Mouse (Mus musculus) cerebellum, adult (tissue): ENCODE data around the gene Nrip1.
"Not testable (repeated sequence)": the region's sequence is repeated elsewhere in the genome, so short reads cannot be mapped to it uniquely, and the experiment has no call there.

Source experiments
- ATAC-seq: cut with Nextera tagmentation; 2 replicates; pipeline ENCODE4 v1.9.2; 2017; ENCODE audit warnings: mild to moderate bottlenecking, moderate library complexity, mixed read lengths; ENCODE audit not compliant: insufficient number of reproducible peaks, low FRiP score, low TSS enrichment

Nrip1 gene

GRCm38 (mm10) chr16:76373671-76374091 lies at the start of gene Nrip1:
Nrip1 (minus strand) TSS chr16:76373827.
- peak; percentile 29 for ATAC-seq

- ATAC-seq: no peak
These were observed 48.9 kb upstream of the Nrip1 start for GRCm38 (mm10) chr16:76422531-76422930.

DNA sequence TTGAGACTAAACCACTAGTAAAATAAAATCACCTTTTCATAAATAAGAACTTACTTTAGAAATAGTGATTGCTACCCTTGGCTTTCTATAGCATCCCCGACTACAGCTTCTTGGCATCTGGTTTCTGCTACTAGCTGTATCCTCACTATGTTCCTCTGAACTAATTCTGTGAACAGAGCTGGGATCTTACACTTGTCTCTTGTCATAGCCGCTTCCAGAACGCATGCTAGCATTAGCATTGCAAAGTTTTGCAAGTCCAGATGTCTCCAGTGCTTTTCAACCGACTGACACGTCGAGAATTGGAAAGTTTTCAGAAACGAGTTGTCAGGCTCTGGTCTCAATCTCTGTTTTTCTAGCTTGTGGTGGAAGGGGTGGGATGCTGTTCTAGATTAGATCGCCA lies 46.2 kb upstream of the Nrip1 start:
- no peak for ATAC-seq

DNA sequence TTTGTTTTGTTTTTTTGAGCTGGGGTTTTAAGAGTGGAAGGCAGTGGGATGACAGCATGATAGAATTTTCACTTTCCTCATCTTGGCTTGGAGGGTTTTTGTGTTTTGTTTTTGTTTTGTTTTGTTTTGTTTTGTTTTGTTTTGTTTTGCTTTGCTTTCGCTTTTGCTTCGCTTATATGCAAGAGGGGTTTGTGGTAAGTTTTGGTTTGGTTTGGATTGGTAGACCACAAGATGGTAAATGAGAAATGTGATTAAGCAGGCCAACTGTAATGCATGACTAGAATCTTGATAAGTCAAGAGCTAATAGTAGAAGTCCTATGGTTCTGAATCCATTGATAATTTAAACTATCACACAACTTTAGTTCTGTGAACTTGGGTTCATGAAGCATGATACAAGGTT lies 42.9 kb upstream of the Nrip1 start:
- ATAC-seq: no peak

DNA sequence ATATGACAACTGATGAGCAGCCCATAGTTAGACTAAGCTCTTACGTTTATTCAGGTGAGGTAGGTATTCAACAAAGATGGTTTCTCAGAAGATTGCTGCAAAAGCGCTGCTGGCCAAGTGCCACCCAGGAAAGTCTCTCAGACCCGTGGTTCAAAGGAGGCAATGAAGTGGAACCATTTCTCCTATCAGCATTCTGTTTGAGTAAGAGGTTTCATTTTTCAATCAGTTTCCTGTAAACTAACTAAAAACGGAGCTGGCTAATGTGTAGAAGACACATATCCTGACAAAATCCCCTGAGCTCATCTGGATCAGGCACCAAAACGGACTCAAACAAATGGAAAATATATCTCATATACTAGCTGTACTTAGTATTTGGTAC lies 42.4 kb upstream of the Nrip1 start:
- ATAC-seq: no peak

DNA sequence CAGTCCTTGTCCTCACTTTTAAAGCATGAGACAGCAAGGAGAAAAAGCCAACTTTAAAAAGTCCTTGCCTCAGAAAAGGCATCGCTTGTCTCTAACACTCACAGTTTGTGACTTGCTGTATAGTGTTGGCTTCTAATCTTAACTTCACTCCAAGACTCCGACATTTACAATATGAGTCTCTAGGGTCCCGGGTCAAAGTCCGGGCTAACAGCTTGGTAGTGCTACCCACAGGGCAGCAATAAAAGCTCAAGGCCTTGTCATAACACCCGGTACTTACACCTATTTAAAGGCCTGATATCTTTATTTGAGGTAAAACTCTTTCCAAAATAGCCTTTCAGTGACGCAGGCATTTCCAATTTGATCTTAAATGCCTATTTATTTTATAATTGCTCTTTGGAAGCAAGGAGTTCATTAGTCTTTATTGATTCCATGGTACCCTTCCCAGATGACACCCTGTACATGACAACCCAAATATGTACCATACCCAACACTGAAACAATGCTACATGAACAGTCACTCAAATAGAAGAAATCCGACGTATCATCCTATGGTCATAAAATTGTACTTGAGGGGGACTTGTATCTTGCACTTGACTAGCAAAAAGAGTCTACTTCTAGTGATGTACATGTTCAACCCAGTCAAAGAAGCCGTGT lies 41.9 kb upstream of the Nrip1 start:
- no peak for ATAC-seq

- ATAC-seq: no peak
These were observed 40.9 kb upstream of the Nrip1 start for GRCm38 (mm10) chr16:76414528-76414927.

- ATAC-seq: no peak
These were observed 40.0 kb upstream of the Nrip1 start for GRCm38 (mm10) chr16:76413581-76413980.

DNA sequence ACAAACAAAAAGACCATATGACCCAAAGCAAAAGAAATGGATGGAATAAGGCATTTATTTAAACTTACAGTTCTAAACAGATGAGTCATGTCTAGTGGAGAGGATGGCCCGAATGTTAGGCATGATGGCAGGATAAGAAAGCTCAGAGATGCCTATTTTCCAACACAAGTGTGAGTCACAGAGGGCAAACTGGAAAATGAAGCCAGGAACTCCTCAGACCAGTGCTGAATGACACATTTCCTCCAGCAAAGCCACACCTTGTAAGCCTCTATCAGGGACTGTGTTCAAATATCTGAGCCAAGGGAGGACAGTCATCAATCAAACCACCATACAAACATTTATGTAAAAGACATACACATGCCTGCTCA lies 35.7 kb upstream of the Nrip1 start:
- no peak for ATAC-seq

DNA sequence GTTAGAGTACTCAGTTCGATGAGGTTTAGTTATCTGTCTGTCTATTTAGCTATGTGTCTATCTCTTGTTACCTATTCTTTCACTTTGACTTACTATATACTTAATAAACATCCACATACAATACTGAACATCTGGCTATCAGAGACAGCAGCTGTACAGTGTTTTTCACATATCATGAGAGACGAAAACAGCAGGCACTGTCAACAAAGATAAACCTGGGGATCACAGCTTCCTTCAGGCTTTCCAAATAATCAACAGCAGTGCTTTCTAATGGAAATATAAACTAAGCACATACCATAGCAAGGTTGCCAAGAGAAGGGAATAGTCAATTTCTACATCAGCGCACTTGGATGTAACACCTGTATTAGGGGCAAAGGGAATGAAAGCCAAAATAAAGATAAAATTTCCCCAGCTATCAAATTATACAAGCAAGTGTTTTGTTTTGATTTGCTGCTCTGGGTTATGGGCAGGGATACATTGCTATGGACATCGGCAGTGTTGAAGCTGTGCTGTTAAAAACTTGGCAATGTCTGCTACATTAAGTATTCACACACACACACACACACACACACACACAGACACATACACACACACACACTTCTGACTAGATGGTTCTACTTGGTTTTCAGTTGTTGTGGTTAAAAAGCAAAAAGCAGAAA lies 35.2 kb upstream of the Nrip1 start:
- ATAC-seq: no peak

GRCm38 (mm10) chr16:76408241-76408640 lies 34.6 kb upstream of the Nrip1 start:
- ATAC-seq: no peak

- no peak for ATAC-seq
These were observed 33.8 kb upstream of the Nrip1 start for GRCm38 (mm10) chr16:76407321-76407920.

- ATAC-seq: no peak
These were observed 33.3 kb upstream of the Nrip1 start for GRCm38 (mm10) chr16:76406897-76407296.

DNA sequence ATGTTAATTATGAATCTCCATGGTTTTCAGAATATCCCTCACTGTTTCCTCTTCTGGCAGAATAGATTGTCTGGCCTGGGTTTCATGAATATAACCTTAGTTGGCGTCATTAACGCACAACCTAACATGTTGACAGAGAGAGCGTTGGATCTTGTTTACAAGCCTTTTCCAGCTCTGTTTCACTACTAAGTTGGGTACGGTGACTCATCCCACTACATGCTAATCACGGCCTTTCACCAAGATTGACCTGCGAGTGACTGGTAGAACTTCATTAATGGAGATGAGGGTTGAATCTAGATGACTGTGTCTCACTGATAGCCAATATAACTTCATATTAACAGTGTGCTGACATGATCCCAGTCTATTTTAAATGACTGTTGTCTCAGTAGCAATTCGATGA lies 32.7 kb upstream of the Nrip1 start:
- no peak for ATAC-seq

DNA sequence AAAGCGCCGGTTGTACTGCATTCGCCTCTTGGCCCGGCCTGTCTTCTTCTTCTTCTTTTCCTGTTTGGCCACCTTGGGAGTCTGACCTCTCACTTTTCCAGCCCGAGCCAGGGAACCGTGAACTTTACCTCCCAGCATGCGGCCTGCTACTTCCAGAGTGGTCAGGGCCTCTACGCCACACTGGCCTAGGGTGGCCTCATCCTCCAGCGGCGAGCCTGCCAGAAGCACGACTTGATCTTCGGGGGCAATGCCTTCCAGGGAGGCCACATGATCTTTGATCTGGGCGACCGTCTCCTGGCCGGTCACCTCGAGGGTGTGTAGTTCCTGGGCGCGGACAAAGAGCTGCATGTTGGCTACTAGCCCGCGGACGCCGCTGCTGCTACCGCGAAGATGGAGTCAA lies 29.7 kb upstream of the Nrip1 start:
- ATAC-seq: not testable (repeated sequence)

- ATAC-seq: no peak
These were observed 22.9 kb upstream of the Nrip1 start for GRCm38 (mm10) chr16:76396512-76396911.

DNA sequence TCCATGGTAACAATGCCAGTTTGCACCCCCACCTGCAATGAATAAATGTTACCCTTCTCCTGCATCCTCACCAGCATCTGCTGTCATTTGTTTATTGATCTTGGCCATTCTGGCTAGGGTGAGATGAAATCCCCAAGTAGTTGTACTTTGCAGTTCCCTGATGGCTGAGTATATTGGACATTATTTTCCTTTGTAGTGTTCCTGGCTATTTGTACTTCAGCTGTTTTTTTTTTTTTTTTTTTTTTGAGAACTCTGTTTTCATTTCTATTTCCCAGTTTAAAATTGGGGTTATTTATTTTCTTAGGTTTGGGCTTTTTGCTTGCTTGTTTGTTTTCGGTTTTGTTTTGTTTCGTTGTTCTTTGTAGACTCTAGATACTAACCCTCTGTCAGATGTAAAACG lies 19.6 kb upstream of the Nrip1 start:
- ATAC-seq: no peak

DNA sequence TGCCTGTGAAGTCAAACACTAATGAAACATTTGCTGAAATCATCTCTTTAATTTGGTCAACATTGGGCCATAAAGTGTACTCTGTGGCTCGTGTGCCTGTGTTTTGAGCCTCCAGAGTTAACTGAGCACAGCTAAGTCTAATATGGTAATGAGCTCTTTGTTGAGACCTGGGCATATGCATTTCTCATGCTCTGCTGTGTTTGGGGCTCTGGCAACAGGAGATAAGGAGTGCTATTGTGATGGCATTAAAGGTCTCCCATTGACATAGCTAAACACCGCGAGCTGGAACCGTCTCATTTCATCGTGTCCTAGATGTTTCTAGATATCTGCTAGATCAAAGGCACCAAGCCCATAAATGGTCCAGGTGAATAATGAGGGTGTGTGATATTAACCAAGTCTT lies 12.9 kb upstream of the Nrip1 start:
- ATAC-seq: no peak

- ATAC-seq: no peak
These were observed 12.4 kb upstream of the Nrip1 start for GRCm38 (mm10) chr16:76386071-76386470.

DNA sequence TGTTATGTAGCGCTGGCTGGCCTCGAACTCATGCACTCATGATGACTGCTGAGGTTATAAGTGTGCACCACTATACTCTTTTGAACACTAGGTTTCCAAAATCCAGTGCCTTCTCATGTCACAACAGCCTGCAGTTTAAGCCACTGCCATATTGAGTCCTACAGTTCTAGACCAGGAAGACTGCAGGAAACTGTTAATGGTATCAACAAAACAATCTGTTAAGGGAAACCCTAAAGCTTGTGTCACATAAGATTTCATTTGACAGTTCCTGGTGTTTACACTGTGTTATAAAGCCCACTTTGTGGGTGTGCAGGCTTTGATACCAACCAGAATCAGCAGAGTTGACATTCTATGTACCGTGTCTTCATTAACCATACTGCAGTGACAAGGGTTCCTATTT lies 3.6 kb upstream of the Nrip1 start:
- ATAC-seq: no peak

DNA sequence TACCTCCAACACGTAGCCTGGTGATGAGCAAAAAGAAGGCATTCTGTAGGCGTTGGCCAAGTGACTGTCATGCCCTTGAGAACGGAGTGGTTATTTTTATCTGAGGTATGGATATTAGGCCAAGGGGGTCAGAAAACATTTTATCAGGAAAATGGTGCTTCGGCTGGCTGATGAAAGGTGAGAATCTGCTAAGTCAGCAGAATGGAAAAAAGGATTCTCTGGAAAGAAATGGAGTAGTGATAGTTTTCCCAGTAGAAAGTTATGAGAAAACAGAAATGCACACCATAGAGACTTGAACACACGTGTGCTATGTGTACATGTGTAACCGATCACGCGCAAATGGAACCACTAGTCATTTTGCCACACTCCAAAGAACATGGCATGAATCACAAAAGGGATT lies 3.0 kb upstream of the Nrip1 start:
- ATAC-seq: no peak

GRCm38 (mm10) chr16:76372941-76373561 lies 576 bp downstream of the Nrip1 start:
- ATAC-seq: peak; percentile 83
